Mouse (Mus musculus): ENCODE measurements at regions not wholly inside any gene's neighbourhood (a gene's known extent, or its start where the extent isn't known, plus 50 kb on each side); places are given as distances from the start of the nearest gene placed in this dataset.
A peak's percentile ranks its signal among the peaks of the same experiment; 100 is the strongest.

GRCm38 (mm10) chr13:39351606-39352005 lies 390.9 kb upstream of the Slc35b3 start:
- DNase-seq (ENCODE audit: low spot score in 2 of 2) = no peak

DNA sequence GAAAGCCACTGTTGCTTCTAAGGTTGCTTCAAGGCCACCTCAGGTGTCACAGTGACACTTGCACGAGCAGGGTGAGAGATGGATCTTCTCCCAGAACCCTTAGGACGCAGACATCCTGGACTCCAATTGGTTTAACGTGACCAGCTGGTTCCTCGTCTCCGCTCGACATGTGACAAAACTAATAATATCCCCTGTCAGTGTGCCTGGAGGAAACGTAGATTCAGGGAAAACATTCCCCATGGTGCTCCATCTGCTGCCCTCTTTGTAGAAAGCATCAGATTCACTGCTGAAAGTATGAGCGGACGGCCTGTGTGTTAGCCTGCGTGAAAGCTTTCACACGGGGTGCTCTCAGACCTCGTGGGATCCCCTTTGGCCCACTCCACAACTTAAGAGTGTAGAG lies 390.0 kb upstream of the Slc35b3 start:
- DNase-seq (ENCODE audit: low spot score in 2 of 2) = no peak

GRCm38 (mm10) chr13:39347761-39348160 lies 387.1 kb upstream of the Slc35b3 start:
- no peak for DNase-seq (ENCODE audit: low spot score in 2 of 2)

GRCm38 (mm10) chr13:39334874-39335273 lies 374.2 kb upstream of the Slc35b3 start:
- DNase-seq (ENCODE audit: low spot score in 2 of 2) = no peak

DNA sequence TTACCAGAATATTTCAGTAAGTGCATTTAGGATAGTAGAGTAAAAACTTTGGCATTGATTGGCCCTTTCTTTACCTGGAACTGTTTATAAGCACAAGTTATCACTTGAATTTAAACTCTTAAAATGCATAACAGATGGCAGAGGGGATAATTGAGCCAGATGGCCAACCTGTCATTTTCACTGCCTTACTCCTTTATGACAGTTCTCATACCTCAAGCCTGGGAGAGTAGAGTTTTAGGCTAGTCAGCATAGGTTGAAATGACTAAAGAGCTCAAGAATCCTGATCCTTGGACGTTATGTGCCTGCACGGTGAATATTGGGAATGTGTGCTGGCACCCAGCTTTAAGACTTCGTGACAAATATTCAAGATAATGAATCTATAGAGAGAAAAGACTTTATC lies 369.1 kb upstream of the Slc35b3 start:
- no peak for DNase-seq (ENCODE audit: low spot score in 2 of 2)

DNA sequence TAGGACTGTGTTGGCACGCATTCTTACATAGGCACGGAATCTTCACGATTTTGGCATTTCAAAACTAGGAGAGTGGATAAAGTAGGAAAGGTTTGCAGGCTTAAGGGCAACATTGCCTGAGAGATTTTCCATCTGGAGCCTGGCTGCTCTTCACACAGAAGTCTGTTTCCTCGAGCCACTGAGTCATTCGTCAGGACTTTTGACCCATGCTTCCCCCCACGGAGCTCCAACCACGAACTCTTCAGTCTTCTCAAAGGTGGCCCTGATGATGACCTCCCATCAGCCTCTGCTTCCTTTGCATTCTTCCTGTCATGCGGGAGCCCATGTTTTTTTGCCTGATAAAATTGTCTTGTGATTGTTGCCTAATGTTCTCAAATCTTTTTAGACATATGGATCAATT lies 365.5 kb upstream of the Slc35b3 start:
- no peak for DNase-seq (ENCODE audit: low spot score in 2 of 2)

- DNase-seq (ENCODE audit: low spot score in 2 of 2) = no peak
Measured at GRCm38 (mm10) chr13:39321111-39321510, 360.4 kb upstream of the Slc35b3 start.

- no peak for DNase-seq (ENCODE audit: low spot score in 2 of 2)
Measured at GRCm38 (mm10) chr13:39309758-39310157, 349.1 kb upstream of the Slc35b3 start.

DNA sequence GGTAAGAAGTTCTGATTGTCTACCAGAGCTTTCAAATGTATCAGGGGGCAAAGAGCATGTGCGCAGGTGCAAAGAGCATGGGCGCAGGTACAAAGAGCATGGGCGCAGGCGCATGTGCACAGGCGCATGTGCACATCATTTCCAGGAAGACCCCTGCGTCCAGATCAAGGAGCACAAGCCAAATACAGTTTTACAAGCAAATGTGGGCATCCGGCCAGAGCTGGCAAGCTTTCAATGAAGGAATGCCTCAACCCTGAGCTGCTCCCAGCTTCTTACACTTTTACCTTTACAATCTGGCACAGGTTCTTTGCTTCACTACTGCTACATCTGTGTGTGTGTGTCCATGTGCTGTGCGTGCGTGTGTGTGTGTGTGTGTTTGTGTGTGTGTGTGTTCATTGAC lies 347.2 kb upstream of the Slc35b3 start:
- DNase-seq (ENCODE audit: low spot score in 2 of 2) = peak in 1 of 2 experiments; percentile 68

GRCm38 (mm10) chr13:39306851-39307250 lies 346.2 kb upstream of the Slc35b3 start:
- DNase-seq (ENCODE audit: low spot score in 2 of 2) = no peak

- DNase-seq (ENCODE audit: low spot score in 2 of 2) = no peak
Measured at GRCm38 (mm10) chr13:39297129-39297528, 336.5 kb upstream of the Slc35b3 start.

GRCm38 (mm10) chr13:39290216-39290960 lies 329.7 kb upstream of the Slc35b3 start:
- no peak for DNase-seq (ENCODE audit: low spot score in 2 of 2)

DNA sequence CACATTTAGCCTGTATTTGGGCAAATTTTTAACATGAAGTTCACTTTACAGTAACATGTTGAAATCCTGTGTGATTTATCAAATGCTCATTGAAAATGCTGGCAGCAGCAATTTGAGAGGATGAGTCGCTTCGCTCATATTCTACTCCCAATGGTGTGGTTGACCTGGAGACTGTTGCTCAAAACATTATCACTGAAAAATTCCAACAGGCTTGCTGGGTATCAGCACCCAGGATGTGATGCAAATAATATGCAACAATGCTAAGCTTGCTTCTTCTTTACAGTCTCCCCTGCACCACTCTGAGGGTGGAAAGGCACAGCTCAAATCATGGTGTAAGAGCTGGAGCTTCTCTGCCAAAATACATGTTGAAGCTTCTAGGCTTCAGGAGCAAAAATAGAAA lies 321.6 kb upstream of the Slc35b3 start:
- DNase-seq (ENCODE audit: low spot score in 2 of 2) = no peak

GRCm38 (mm10) chr13:39278101-39278500 lies 317.4 kb upstream of the Slc35b3 start:
- DNase-seq (ENCODE audit: low spot score in 2 of 2) = no peak

DNA sequence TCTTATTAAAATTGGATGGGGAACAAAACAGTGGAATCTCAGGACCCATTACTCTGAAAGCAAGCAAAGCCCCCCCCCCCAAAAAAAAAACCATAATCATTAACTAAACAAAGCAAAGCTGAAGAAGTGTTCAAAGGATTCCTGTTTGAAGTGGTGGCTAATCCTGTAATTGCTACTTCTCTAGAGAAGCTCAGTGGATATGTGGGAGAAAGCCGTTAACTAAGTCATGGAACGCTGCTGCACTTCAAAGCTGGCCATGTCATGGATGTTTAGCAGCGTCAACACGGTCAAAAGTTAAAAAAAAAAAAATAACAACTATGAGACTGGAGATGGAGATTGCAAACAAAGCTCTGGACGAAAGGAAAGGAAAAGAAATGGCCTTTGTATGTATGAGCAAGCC lies 305.3 kb upstream of the Slc35b3 start:
- no peak for DNase-seq (ENCODE audit: low spot score in 2 of 2)

DNA sequence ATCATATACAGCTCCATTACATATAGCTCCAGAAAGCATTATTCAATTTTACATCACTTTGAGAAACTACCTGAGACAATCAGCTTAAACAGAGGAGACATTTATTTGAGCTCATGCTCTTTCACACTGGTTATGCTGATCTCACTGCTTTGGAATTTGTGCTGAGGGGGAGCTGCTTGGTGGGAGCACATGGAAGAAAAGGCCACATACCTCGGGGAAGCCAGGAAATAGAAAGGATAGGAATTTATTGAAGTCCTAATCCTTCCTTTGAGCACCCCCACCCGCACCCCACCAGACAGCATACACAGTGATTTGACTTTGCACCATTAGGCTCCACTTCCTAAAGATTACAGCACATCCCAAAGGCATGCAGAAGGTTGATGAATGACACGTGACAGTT lies 296.0 kb upstream of the Slc35b3 start:
- DNase-seq (ENCODE audit: low spot score in 2 of 2) = no peak

- no peak for DNase-seq (ENCODE audit: low spot score in 2 of 2)
Measured at GRCm38 (mm10) chr13:39255338-39255737, 294.7 kb upstream of the Slc35b3 start.

- no peak for DNase-seq (ENCODE audit: low spot score in 2 of 2)
Measured at GRCm38 (mm10) chr13:39252591-39252990, 291.9 kb upstream of the Slc35b3 start.

DNA sequence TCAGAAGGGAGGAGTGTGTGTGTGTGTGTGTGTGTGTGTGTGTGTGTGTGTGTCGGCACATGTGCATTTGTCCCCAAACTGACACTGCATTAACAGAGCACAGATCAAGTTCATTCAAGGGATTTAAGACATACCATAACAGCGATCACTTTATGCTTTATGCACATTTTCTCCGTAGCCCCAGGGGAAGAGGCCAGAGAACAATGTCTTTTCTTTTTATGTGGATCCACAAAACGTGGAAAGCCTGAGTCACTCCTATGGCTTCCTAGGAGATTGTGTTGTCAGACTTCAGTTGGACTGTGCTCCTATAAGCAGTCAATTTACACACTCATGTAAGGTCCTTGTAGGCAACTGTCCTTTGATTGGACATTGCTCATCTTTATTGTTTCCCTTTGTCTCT lies 289.4 kb upstream of the Slc35b3 start:
- no peak for DNase-seq (ENCODE audit: low spot score in 2 of 2)

GRCm38 (mm10) chr13:39226829-39227228 lies 266.2 kb upstream of the Slc35b3 start:
- no peak for DNase-seq (ENCODE audit: low spot score in 2 of 2)

- no peak for DNase-seq (ENCODE audit: low spot score in 2 of 2)
Measured at GRCm38 (mm10) chr13:39225651-39226050, 265.0 kb upstream of the Slc35b3 start.

- no peak for DNase-seq (ENCODE audit: low spot score in 2 of 2)
Measured at GRCm38 (mm10) chr13:39211076-39211475, 250.4 kb upstream of the Slc35b3 start.

- no peak for DNase-seq (ENCODE audit: low spot score in 2 of 2)
Measured at GRCm38 (mm10) chr13:39183715-39184179, 223.1 kb upstream of the Slc35b3 start.

GRCm38 (mm10) chr13:39161980-39162379 lies 201.3 kb upstream of the Slc35b3 start:
- DNase-seq (ENCODE audit: low spot score in 2 of 2) = no peak

Data from urinary bladder, postnatal 4 days (tissue).